Mouse (Mus musculus): ENCODE results near the gene Pip4p1. TPM values are rescaled to one million over a fixed set of nuclear protein-coding genes. Genes with fewer than 3 reads are reported as not detected.
"Not testable (repeated sequence)": the region's sequence is repeated elsewhere in the genome, so short reads cannot be mapped to it uniquely, and the experiment has no call there.

Gene Pip4p1
- polyA plus RNA-seq, 1 experiment from 2014 or later = 24.9 TPM

DNA sequence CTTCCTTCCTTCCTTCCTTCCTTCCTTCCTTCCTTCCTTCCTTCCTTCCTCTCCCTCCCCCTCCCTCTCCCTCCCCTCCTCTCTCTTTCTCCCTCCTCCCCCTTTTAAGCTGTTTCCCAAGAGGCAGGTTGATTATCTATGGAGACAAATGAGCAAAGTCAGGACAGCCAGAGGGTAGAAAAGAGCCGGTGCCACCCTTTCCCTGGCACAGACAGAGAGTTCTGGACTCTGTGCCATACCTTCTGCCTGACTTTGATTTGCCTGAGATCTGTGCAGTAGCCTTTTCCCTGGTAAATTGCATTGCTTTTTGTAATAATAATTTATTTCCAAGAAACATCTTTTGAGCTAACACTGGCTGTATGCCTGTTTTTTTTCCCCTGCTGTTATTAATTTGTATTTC lies 38.4 kb upstream of the Pip4p1 start:
- H3K4me3 ChIP-seq (ENCODE audit: low read depth, low read length) = no peak overlapping the region
- H3K36me3 ChIP-seq (ENCODE audit: control insufficient read depth, insufficient read depth) = no peaks in the 10 kb centered on the region
- no peak overlapping the region for H3K4me2 ChIP-seq (ENCODE audit: low read depth, low read length)
- no peak overlapping the region for H3K27ac ChIP-seq (ENCODE audit: low read length)
- no peaks in the 10 kb centered on the region for H3K27me3 ChIP-seq (ENCODE audit: control insufficient read depth, insufficient read depth, low read depth, low read length)
- ATAC-seq (ENCODE audit: low read depth) = no peak
- no peaks in the 10 kb centered on the region for H3K9me3 ChIP-seq (replicated peaks; ENCODE audit: control insufficient read depth, low read length)
- WGBS (ENCODE audit: insufficient replicate concordance) = 63% methylated on average over 1 of the region's 1 CpGs
- H3K9ac ChIP-seq (ENCODE audit: low read depth, low read length) = no peak overlapping the region
- no peaks in the 10 kb centered on the region for H3K4me1 ChIP-seq (ENCODE audit: control insufficient read depth, low read depth, low read length)

DNA sequence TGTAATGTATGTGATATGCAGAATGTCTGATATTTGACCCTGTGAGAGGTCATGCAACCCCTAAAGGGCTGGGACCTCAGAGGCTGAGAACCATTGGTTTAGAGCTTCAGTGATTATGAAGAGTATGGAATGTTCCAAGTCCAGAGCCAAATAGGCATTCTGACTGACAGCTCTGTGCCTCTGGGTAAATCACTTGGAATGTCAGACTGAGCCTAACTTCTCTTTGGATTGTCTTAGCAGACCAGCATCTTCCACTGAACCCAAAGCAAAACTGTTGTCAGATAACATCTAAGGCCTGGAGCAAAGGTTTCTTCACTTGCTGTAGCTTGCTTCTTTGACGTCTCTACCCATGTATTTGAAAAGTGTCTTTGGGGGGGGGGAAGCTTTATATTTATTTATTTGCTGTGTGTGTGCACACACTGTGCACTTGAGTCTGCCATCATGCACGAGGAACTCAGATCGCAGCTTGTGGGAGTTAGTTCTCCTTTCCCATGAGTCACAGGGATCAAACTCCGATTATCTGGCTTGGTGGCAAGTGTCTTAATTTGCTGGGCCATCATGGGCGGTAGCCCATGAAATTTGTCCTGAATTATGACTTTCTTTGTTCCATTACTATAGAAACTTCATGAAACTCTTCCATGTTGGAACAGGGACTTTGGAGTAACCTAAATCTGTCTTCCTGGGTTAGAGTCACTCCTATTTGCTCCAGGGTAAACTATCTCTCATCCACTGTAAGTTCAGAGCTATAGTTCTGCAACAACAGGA lies 37.7 kb upstream of the Pip4p1 start:
- Histone ChIP-seq H3K4me2 (ENCODE audit: low read depth, low read length) (no peak overlapping the region), H3K4me3 (ENCODE audit: low read depth, low read length) (no peak overlapping the region), H3K9ac (ENCODE audit: low read depth, low read length) (no peak overlapping the region), H3K4me1 (ENCODE audit: control insufficient read depth, low read depth, low read length) (no peaks in the 10 kb centered on the region), H3K27me3 (ENCODE audit: control insufficient read depth, insufficient read depth, low read depth, low read length) (no peaks in the 10 kb centered on the region), H3K27ac (ENCODE audit: low read length) (no peak overlapping the region), H3K9me3 (replicated peaks; ENCODE audit: control insufficient read depth, low read length) (no peaks in the 10 kb centered on the region), H3K36me3 (ENCODE audit: control insufficient read depth, insufficient read depth) (no peaks in the 10 kb centered on the region)
- 71% methylated on average over 5 of the region's 5 CpGs for WGBS (ENCODE audit: insufficient replicate concordance)
- no peak for ATAC-seq (ENCODE audit: low read depth)

DNA sequence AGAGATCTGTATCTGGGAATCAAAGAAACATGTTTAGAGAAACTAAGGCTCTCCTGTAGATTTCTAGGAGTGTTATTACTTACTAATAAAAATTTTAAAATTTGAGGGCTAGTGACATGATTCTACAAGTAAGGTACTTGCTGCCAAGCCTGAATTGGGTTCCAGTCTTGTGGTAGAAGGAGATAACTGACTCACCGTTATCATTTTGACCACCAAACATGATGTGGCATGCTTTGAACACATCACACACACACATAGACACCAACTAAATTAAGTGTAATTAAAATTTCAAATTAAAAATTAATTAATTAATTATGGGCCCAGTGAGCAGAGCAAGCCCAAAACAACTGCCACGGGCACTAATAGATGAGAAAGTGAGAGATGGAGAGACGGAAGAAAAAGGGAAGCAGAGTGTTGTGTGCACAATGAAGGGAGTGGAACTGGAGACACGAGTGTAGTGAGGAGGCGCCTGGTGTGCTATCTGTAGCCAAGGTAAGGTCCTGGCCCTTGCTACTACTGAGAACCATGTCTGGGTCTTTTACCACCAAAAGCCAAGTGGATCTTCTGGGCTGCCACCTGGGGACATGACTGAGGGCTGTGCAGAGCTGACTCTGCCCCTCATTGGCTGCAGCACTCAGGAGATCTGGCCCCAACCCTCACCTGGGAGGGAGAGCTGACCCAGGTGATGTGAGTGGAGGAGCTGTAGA lies 27.8 kb upstream of the Pip4p1 start:
- Histone ChIP-seq H3K27ac (ENCODE audit: low read length) (peak overlapping the region; percentile 83), H3K4me3 (ENCODE audit: low read depth, low read length) (peak overlapping the region; percentile 19; the same call in 1 of the 2 replicates), H3K4me2 (ENCODE audit: low read depth, low read length) (peak overlapping the region; percentile 41), H3K4me1 (ENCODE audit: control insufficient read depth, low read depth, low read length) (peaks cover 26% of the 10 kb centered on the region)
- not testable (repeated sequence) for H3K9me3 ChIP-seq (replicated peaks; ENCODE audit: control insufficient read depth, low read length); H3K9ac ChIP-seq (ENCODE audit: low read depth, low read length); H3K27me3 ChIP-seq (ENCODE audit: control insufficient read depth, insufficient read depth, low read depth, low read length); H3K36me3 ChIP-seq (ENCODE audit: control insufficient read depth, insufficient read depth)
- ATAC-seq (ENCODE audit: low read depth) = peak; percentile 69
- 35% methylated on average over 5 of the region's 5 CpGs for WGBS (ENCODE audit: insufficient replicate concordance)

DNA sequence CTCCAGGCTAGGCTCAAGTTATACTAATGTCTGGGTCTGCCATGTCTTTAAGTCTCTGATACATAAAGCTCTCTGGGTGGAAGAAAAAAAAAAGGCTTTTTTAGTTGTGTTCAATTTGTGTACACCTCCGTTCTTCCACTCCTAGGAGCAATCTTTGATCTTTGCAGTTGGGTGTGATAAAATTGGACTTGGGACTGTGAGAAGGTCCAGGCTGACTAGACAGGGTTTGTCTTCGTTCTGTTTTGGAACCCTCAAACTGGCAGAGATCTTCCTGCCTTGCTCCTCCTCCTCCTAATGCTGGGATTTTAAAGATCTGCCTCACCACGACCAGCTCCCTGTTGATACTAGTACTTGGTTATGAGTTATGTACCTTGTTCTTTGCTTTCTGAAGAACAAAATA lies 26.5 kb upstream of the Pip4p1 start:
- H3K4me3 ChIP-seq (ENCODE audit: low read depth, low read length) = peak overlapping the region; percentile 60
- not testable (repeated sequence) for H3K27me3 ChIP-seq (ENCODE audit: control insufficient read depth, insufficient read depth, low read depth, low read length); ATAC-seq (ENCODE audit: low read depth); H3K9me3 ChIP-seq (replicated peaks; ENCODE audit: control insufficient read depth, low read length); H3K36me3 ChIP-seq (ENCODE audit: control insufficient read depth, insufficient read depth)
- H3K4me1 ChIP-seq (ENCODE audit: control insufficient read depth, low read depth, low read length) = peaks cover 26% of the 10 kb centered on the region
- peak overlapping the region; percentile 87 for H3K27ac ChIP-seq (ENCODE audit: low read length)
- H3K9ac ChIP-seq (ENCODE audit: low read depth, low read length) = peak overlapping the region; percentile 64
- WGBS (ENCODE audit: insufficient replicate concordance) = 11% methylated on average over 3 of the region's 3 CpGs
- peak overlapping the region; percentile 69 for H3K4me2 ChIP-seq (ENCODE audit: low read depth, low read length)

DNA sequence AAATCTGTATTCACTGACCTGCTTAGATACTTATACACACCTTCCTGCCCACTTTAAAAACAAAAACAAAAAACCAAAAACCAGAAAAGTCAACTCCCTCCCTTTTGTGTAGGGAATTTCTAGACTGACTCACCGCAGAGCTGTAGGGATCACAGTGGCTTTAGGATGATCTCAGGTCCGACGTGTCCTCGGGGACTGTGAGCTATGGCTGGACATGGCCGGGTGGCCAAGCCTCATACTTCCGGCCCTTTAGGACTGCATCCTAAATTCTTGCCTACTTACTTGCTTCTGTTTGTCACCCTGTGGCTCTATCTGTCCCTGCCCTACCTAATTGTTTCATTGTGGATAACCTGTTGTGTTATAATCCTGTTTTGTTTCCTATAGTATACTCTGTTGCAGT lies 26.1 kb upstream of the Pip4p1 start:
- not testable (repeated sequence) for H3K9me3 ChIP-seq (replicated peaks; ENCODE audit: control insufficient read depth, low read length); ATAC-seq (ENCODE audit: low read depth); H3K36me3 ChIP-seq (ENCODE audit: control insufficient read depth, insufficient read depth); H3K27me3 ChIP-seq (ENCODE audit: control insufficient read depth, insufficient read depth, low read depth, low read length)
- peak overlapping the region; percentile 64 for H3K9ac ChIP-seq (ENCODE audit: low read depth, low read length)
- H3K4me3 ChIP-seq (ENCODE audit: low read depth, low read length) = peak overlapping the region; percentile 60
- peak overlapping the region; percentile 87 for H3K27ac ChIP-seq (ENCODE audit: low read length)
- peaks cover 26% of the 10 kb centered on the region for H3K4me1 ChIP-seq (ENCODE audit: control insufficient read depth, low read depth, low read length)
- peak overlapping the region; percentile 69 for H3K4me2 ChIP-seq (ENCODE audit: low read depth, low read length)
- 74% methylated on average over 6 of the region's 6 CpGs for WGBS (ENCODE audit: insufficient replicate concordance)

DNA sequence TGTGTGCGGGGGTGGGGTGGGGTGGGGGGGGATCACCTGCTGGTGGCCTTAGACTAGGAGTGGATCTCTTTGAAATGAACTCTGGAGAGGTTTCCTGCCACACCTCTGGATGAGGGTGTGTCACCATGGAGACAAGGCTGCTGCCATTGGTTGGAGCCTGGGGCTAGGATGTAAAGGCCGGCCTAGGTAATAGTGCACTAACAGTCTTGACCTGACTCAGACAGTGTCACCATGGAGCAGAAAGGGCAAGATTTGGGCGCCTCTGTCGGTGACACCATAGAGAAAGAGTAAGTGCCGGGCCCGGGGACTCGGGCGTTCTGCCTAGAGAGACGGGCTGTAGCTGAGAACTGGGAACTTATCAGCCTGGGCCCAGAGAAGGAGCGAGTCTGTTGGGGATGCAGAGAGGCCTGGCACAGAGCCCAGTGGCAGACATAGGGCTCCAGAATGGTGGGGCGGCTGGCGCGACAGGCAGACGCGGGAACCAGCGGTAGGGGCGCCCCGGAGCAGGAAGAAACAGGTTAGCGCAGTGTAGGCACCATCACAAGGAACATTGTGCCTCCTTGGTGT lies 25.4 kb upstream of the Pip4p1 start, which contains the start of gene Pnp2:
Pnp2 (plus strand) TSS at position 51 of the 567 bp plus-strand sequence.
- H3K27ac ChIP-seq (ENCODE audit: low read length) = peak within 1 kb of the TSS; percentile 87

DNA sequence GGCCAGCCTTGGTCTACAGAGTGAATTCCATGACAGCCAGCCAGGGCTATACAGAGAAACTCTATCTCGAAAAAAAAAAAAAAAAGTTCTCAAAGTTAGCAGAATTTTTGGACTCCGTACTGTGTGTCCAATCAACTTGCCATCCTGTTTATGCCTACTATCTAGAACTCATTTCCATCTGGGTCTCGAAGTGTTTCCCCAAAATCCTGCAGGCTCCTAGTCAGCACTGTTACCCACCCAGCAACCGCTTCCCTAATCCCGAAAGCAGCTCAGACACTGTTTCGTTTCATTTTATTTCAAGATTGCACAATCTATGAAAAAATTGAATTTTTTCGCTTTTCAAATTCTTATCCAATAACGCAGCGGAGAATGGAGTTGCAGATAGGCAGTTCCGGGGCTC lies 24.8 kb upstream of the Pip4p1 start:
- H3K36me3 ChIP-seq (ENCODE audit: control insufficient read depth, insufficient read depth) = peaks cover 8% of the 10 kb centered on the region
- H3K4me3 ChIP-seq (ENCODE audit: low read depth, low read length) = peak overlapping the region; percentile 60; the same call in 1 of the 2 replicates
- peak overlapping the region; percentile 87 for H3K27ac ChIP-seq (ENCODE audit: low read length)
- ATAC-seq (ENCODE audit: low read depth) = no peak
- H3K4me1 ChIP-seq (ENCODE audit: control insufficient read depth, low read depth, low read length) = peaks cover 26% of the 10 kb centered on the region
- H3K9me3 ChIP-seq (replicated peaks; ENCODE audit: control insufficient read depth, low read length) = no peaks in the 10 kb centered on the region
- 67% methylated on average over 10 of the region's 10 CpGs for WGBS (ENCODE audit: insufficient replicate concordance)
- no peaks in the 10 kb centered on the region for H3K27me3 ChIP-seq (ENCODE audit: control insufficient read depth, insufficient read depth, low read depth, low read length)
- H3K9ac ChIP-seq (ENCODE audit: low read depth, low read length) = no peak overlapping the region
- H3K4me2 ChIP-seq (ENCODE audit: low read depth, low read length) = peak overlapping the region; percentile 69

More for the DNA sequence above, 25.4 kb upstream of the Pip4p1 start, which contains the start of gene Pnp2:
- H3K4me3 ChIP-seq (ENCODE audit: low read depth, low read length) = peak within 1 kb of the TSS; percentile 60
- H3K4me2 ChIP-seq (ENCODE audit: low read depth, low read length) = peak within 1 kb of the TSS; percentile 69
- not testable (repeated sequence) for H3K36me3 ChIP-seq (ENCODE audit: control insufficient read depth, insufficient read depth); H3K27me3 ChIP-seq (ENCODE audit: control insufficient read depth, insufficient read depth, low read depth, low read length); H3K9me3 ChIP-seq (replicated peaks; ENCODE audit: control insufficient read depth, low read length)
- ATAC-seq (ENCODE audit: low read depth) = peak; percentile 82
- peak within 1 kb of the TSS; percentile 64 for H3K9ac ChIP-seq (ENCODE audit: low read depth, low read length)
- 9% methylated on average over 19 of the region's 19 CpGs for WGBS (ENCODE audit: insufficient replicate concordance)
- H3K4me1 ChIP-seq (ENCODE audit: control insufficient read depth, low read depth, low read length) = peaks cover 26% of the 10 kb centered on the region

DNA sequence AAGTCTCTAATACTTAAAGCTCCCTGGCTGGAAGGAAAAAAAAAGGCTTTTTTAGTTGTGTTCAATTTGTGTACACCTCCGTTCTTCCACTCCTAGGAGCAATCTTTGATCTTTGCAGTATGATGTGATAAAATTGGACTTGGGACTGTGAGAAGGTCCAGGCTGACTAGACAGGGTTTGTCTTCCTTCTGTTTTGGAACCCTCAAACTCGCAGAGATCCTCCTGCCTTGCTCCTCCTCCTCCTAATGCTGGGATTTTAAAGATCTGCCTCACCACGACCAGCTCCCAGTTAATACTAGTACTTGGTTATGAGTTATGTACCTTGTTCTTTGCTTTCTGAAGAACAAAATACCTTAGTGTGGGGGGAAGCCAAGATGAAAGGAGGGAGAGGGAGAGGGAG lies 14.9 kb upstream of the Pip4p1 start:
- 4% methylated on average over 3 of the region's 3 CpGs for WGBS (ENCODE audit: insufficient replicate concordance)
- H3K4me3 ChIP-seq (ENCODE audit: low read depth, low read length) = peak overlapping the region; percentile 72
- ATAC-seq (ENCODE audit: low read depth); H3K36me3 ChIP-seq (ENCODE audit: control insufficient read depth, insufficient read depth); H3K27me3 ChIP-seq (ENCODE audit: control insufficient read depth, insufficient read depth, low read depth, low read length); H3K4me1 ChIP-seq (ENCODE audit: control insufficient read depth, low read depth, low read length); H3K9me3 ChIP-seq (replicated peaks; ENCODE audit: control insufficient read depth, low read length): not testable (repeated sequence)
- peak overlapping the region; percentile 79 for H3K9ac ChIP-seq (ENCODE audit: low read depth, low read length)
- peak overlapping the region; percentile 92 for H3K27ac ChIP-seq (ENCODE audit: low read length)
- H3K4me2 ChIP-seq (ENCODE audit: low read depth, low read length) = peak overlapping the region; percentile 85

DNA sequence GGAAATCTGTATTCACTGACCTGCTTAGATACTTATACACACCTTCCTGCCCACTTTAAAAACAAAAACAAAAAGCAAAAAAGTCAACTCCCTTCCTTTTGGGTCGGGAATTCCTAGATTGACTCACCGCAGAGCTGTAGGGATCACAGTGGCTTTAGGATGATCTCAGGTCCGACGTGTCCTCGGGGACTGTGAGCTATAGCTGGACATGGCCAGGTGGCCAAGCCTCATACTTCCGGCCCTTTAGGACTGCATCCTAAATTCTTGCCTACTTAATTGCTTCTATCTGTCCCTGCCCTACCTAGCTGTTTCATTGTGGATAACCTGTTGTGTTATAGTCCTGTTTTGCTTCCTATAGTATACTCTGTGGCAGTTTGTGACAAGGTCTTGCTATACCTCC lies 14.4 kb upstream of the Pip4p1 start:
- H3K9me3 ChIP-seq (replicated peaks; ENCODE audit: control insufficient read depth, low read length); H3K27me3 ChIP-seq (ENCODE audit: control insufficient read depth, insufficient read depth, low read depth, low read length); H3K36me3 ChIP-seq (ENCODE audit: control insufficient read depth, insufficient read depth); H3K4me1 ChIP-seq (ENCODE audit: control insufficient read depth, low read depth, low read length); ATAC-seq (ENCODE audit: low read depth): not testable (repeated sequence)
- Histone ChIP-seq H3K9ac (ENCODE audit: low read depth, low read length) (peak overlapping the region; percentile 79), H3K4me2 (ENCODE audit: low read depth, low read length) (peak overlapping the region; percentile 85), H3K27ac (ENCODE audit: low read length) (peak overlapping the region; percentile 92), H3K4me3 (ENCODE audit: low read depth, low read length) (peak overlapping the region; percentile 72)
- WGBS (ENCODE audit: insufficient replicate concordance) = 4% methylated on average over 6 of the region's 6 CpGs
